Mouse (Mus musculus): ENCODE measurements around the gene Gm42906.

Gene Gm42906

GRCm38 (mm10) chr5:151296244-151296643 is 131.7 kb downstream of the Gm42906 start:
- no peak for DNase-seq (ENCODE audit: low spot score)

- DNase-seq (ENCODE audit: low spot score) = no peak
Observed at GRCm38 (mm10) chr5:151293591-151293990, 134.4 kb downstream of the Gm42906 start.

GRCm38 (mm10) chr5:151292310-151292709 is 135.7 kb downstream of the Gm42906 start:
- DNase-seq (ENCODE audit: low spot score) = peak; percentile 47

GRCm38 (mm10) chr5:151286331-151286730 is 141.6 kb downstream of the Gm42906 start:
- DNase-seq (ENCODE audit: low spot score) = no peak

- DNase-seq (ENCODE audit: low spot score) = no peak
Observed at GRCm38 (mm10) chr5:151279531-151279930, 148.4 kb downstream of the Gm42906 start.

GRCm38 (mm10) chr5:151277927-151278326 is 150.0 kb downstream of the Gm42906 start:
- DNase-seq (ENCODE audit: low spot score) = no peak

GRCm38 (mm10) chr5:151275986-151276385 is 152.0 kb downstream of the Gm42906 start:
- DNase-seq (ENCODE audit: low spot score) = no peak

GRCm38 (mm10) chr5:151274265-151274664 is 153.7 kb downstream of the Gm42906 start:
- DNase-seq (ENCODE audit: low spot score) = no peak

- no peak for DNase-seq (ENCODE audit: low spot score)
Observed at GRCm38 (mm10) chr5:151270815-151271214, 157.1 kb downstream of the Gm42906 start.

- no peak for DNase-seq (ENCODE audit: low spot score)
Observed at GRCm38 (mm10) chr5:151266896-151267634, 160.9 kb downstream of the Gm42906 start.

GRCm38 (mm10) chr5:151261558-151261957 is 166.4 kb downstream of the Gm42906 start:
- DNase-seq (ENCODE audit: low spot score) = no peak

GRCm38 (mm10) chr5:151252213-151252612 is 175.8 kb downstream of the Gm42906 start:
- no peak for DNase-seq (ENCODE audit: low spot score)

- DNase-seq (ENCODE audit: low spot score) = no peak
Observed at GRCm38 (mm10) chr5:151251656-151252055, 176.3 kb downstream of the Gm42906 start.

GRCm38 (mm10) chr5:151248671-151249620 is 179.0 kb downstream of the Gm42906 start:
- no peak for DNase-seq (ENCODE audit: low spot score)

- no peak for DNase-seq (ENCODE audit: low spot score)
Observed at GRCm38 (mm10) chr5:151248084-151248483, 179.9 kb downstream of the Gm42906 start.

- DNase-seq (ENCODE audit: low spot score) = peak; percentile 57
Observed at GRCm38 (mm10) chr5:151247115-151247875, 180.7 kb downstream of the Gm42906 start.

GRCm38 (mm10) chr5:151246287-151246686 is 181.7 kb downstream of the Gm42906 start:
- DNase-seq (ENCODE audit: low spot score) = no peak

GRCm38 (mm10) chr5:151245571-151245970 is 182.4 kb downstream of the Gm42906 start:
- no peak for DNase-seq (ENCODE audit: low spot score)

- DNase-seq (ENCODE audit: low spot score) = no peak
Observed at GRCm38 (mm10) chr5:151238730-151239129, 189.2 kb downstream of the Gm42906 start.

- DNase-seq (ENCODE audit: low spot score) = no peak
Observed at GRCm38 (mm10) chr5:151236411-151236810, 191.6 kb downstream of the Gm42906 start.

- no peak for DNase-seq (ENCODE audit: low spot score)
Observed at GRCm38 (mm10) chr5:151233400-151234031, 194.4 kb downstream of the Gm42906 start, which contains the start of gene Stard13. Gene Stard13 (minus strand): TSS chr5:151233836.
